Mouse (Mus musculus) liver, postnatal 0 days (tissue): ENCODE measurements at regions not wholly inside any gene's neighbourhood (a gene's known extent, or its start where the extent isn't known, plus 50 kb on each side); places are given as distances from the start of the nearest gene placed in this dataset.
"Not testable (repeated sequence)": the region's sequence is repeated elsewhere in the genome, so short reads cannot be mapped to it uniquely, and the experiment has no call there.

ENCODE experiments used
- ATAC-seq: fragments of 200-750 bp; cut with Nextera tagmentation; 2 replicates; pipeline ENCODE4 v1.8.0; 2017; ENCODE audit warnings: mild to moderate bottlenecking, moderate library complexity
- DNase-seq: peaks from one replicate; pipeline ENCODE4 v3.0.0-alpha.2; 2016
- H3K27ac ChIP-seq: fragments of 300-500 bp; sonication (generic); 2 replicates; pipeline ENCODE4 v1.5.1; 2014; ENCODE audit warnings: antibody characterized with exemption, moderate library complexity, mild to moderate bottlenecking, low read depth
- H3K27me3 ChIP-seq: fragments of 300-500 bp; sonication (generic); 2 replicates; pipeline ENCODE4 v1.6.1; 2014; ENCODE audit warnings: low read length, control low read depth, mixed read lengths; ENCODE audit not compliant: insufficient read depth
- H3K36me3 ChIP-seq: fragments of 300-500 bp; sonication (generic); replicated peaks from 2 replicates; pipeline ENCODE4 v1.6.1; 2014; ENCODE audit warnings: mild to moderate bottlenecking, control low read depth, low read length, moderate library complexity, mixed read lengths; ENCODE audit not compliant: insufficient read depth
- H3K4me1 ChIP-seq: fragments of 300-500 bp; sonication (generic); 2 replicates; pipeline ENCODE4 v1.6.1; 2014; ENCODE audit warnings: antibody characterized with exemption, mild to moderate bottlenecking, control low read depth; ENCODE audit not compliant: insufficient read depth
- H3K4me2 ChIP-seq: fragments of 300-500 bp; sonication (generic); 2 replicates; pipeline ENCODE4 v1.6.1; 2014; ENCODE audit warnings: low read depth, mild to moderate bottlenecking, low read length, moderate library complexity, mixed read lengths
- H3K4me3 ChIP-seq: fragments of 300-500 bp; sonication (generic); 2 replicates; pipeline ENCODE4 v1.5.1; 2014; ENCODE audit warnings: low read depth, low read length
- H3K9ac ChIP-seq: fragments of 300-500 bp; sonication (generic); replicated peaks from 2 replicates; pipeline ENCODE4 v1.6.1; 2014; ENCODE audit warnings: mild to moderate bottlenecking, moderate library complexity
- H3K9me3 ChIP-seq: fragments of 300-500 bp; sonication (generic); 2 replicates; pipeline ENCODE4 v1.6.1; 2016; ENCODE audit warnings: mild to moderate bottlenecking, control low read depth, low read length, mixed read lengths
- CTCF ChIP-seq: sonication (generic); IDR thresholded peaks from 2 replicates; pipeline ENCODE4 v1.5.1; 2016; ENCODE audit warnings: antibody characterized with exemption, low read depth
- EP300 ChIP-seq: IDR thresholded peaks from 2 replicates; pipeline ENCODE4 v1.6.1; 2016; ENCODE audit warnings: antibody characterized with exemption, low read depth, mild to moderate bottlenecking
- WGBS: fragments of 180-500 bp; shearing (Covaris S2); extraction: QIAGEN DNeasy Blood & Tissue Kit; methylation state at CpG from one replicate; pipeline ENCODE4 v1.1.7; 2014; ENCODE audit not compliant: insufficient replicate concordance; 5-methylcytosine and 5-hydroxymethylcytosine counted together

- ATAC-seq (no peak), DNase-seq (no peak)
- no peaks in the 10 kb centered on the region for H3K4me1 ChIP-seq
- WGBS: 43% methylated on average over 4 of the region's 4 CpGs
- H3K27ac ChIP-seq: no peak overlapping the region
- no peaks in the 10 kb centered on the region for H3K9me3 ChIP-seq
- no peaks in the 10 kb centered on the region for H3K27me3 ChIP-seq
- H3K9ac ChIP-seq: no peak overlapping the region
- H3K36me3 ChIP-seq: no peaks in the 10 kb centered on the region
- no peak overlapping the region for H3K4me3 ChIP-seq
- TF ChIP-seq EP300 (no peak), CTCF (no peak)
- H3K4me2 ChIP-seq: no peak overlapping the region
Measured at GRCm38 (mm10) chr6:7374629-7375028, 180.1 kb upstream of the Tac1 start.

GRCm38 (mm10) chr6:7375851-7376250 lies 178.8 kb upstream of the Tac1 start:
- Histone ChIP-seq H3K27me3 (no peaks in the 10 kb centered on the region), H3K36me3 (no peaks in the 10 kb centered on the region), H3K4me3 (no peak overlapping the region), H3K27ac (no peak overlapping the region), H3K9ac (no peak overlapping the region), H3K9me3 (no peaks in the 10 kb centered on the region), H3K4me1 (no peaks in the 10 kb centered on the region), H3K4me2 (no peak overlapping the region)
- DNase-seq (no peak), ATAC-seq (no peak)
- TF ChIP-seq CTCF (no peak), EP300 (no peak)
- 72% methylated on average over 2 of the region's 2 CpGs for WGBS

- WGBS: 60% methylated on average over 5 of the region's 5 CpGs
- no peak for TF ChIP-seq EP300
- TF ChIP-seq CTCF: no peak
- no peak overlapping the region for H3K9ac ChIP-seq
- no peaks in the 10 kb centered on the region for H3K36me3 ChIP-seq
- H3K27me3 ChIP-seq: no peaks in the 10 kb centered on the region
- no peak overlapping the region for H3K4me2 ChIP-seq
- no peaks in the 10 kb centered on the region for H3K4me1 ChIP-seq
- no peak overlapping the region for H3K27ac ChIP-seq
- H3K4me3 ChIP-seq: no peak overlapping the region
- no peak for ATAC-seq
- H3K9me3 ChIP-seq: no peaks in the 10 kb centered on the region
- no peak for DNase-seq
Measured at GRCm38 (mm10) chr6:7378651-7379050, 176.0 kb upstream of the Tac1 start.

- Histone ChIP-seq H3K27ac (no peak overlapping the region), H3K4me2 (no peak overlapping the region), H3K36me3 (no peaks in the 10 kb centered on the region), H3K9ac (no peak overlapping the region), H3K4me3 (no peak overlapping the region), H3K4me1 (no peaks in the 10 kb centered on the region), H3K9me3 (no peaks in the 10 kb centered on the region), H3K27me3 (no peaks in the 10 kb centered on the region)
- TF ChIP-seq CTCF (no peak), EP300 (no peak)
- 28% methylated on average over 2 of the region's 2 CpGs for WGBS
- DNase-seq (no peak), ATAC-seq (no peak)
Measured at GRCm38 (mm10) chr6:7424731-7425130, 129.9 kb upstream of the Tac1 start.

GRCm38 (mm10) chr6:7441725-7442124 lies 113.0 kb upstream of the Tac1 start:
- no peak overlapping the region for H3K4me3 ChIP-seq
- H3K9ac ChIP-seq: no peak overlapping the region
- H3K4me2 ChIP-seq: no peak overlapping the region
- no peaks in the 10 kb centered on the region for H3K4me1 ChIP-seq
- H3K9me3 ChIP-seq: no peaks in the 10 kb centered on the region
- H3K27ac ChIP-seq: no peak overlapping the region
- no peak for DNase-seq
- TF ChIP-seq CTCF: no peak
- no peak for TF ChIP-seq EP300
- H3K27me3 ChIP-seq: no peaks in the 10 kb centered on the region
- no peaks in the 10 kb centered on the region for H3K36me3 ChIP-seq
- ATAC-seq: no peak
- WGBS: 55% methylated on average over 3 of the region's 3 CpGs

- H3K4me1 ChIP-seq, H3K9me3 ChIP-seq, DNase-seq, H3K4me3 ChIP-seq, H3K27ac ChIP-seq, H3K9ac ChIP-seq, H3K27me3 ChIP-seq, H3K4me2 ChIP-seq, H3K36me3 ChIP-seq, ATAC-seq: not testable (repeated sequence)
- 70% methylated on average over 3 of the region's 3 CpGs for WGBS
Measured at GRCm38 (mm10) chr6:7442286-7442685, 112.4 kb upstream of the Tac1 start.

- H3K4me3 ChIP-seq: no peak overlapping the region
- no peak for ATAC-seq
- WGBS: 85% methylated on average over 3 of the region's 3 CpGs
- TF ChIP-seq CTCF (no peak), EP300 (no peak)
- no peak for DNase-seq
- H3K4me1 ChIP-seq: no peaks in the 10 kb centered on the region
- H3K4me2 ChIP-seq: no peak overlapping the region
- no peak overlapping the region for H3K9ac ChIP-seq
- no peaks in the 10 kb centered on the region for H3K27me3 ChIP-seq
- H3K36me3 ChIP-seq: no peaks in the 10 kb centered on the region
- H3K27ac ChIP-seq: no peak overlapping the region
- H3K9me3 ChIP-seq: no peaks in the 10 kb centered on the region
Measured at GRCm38 (mm10) chr6:7455881-7456280, 98.8 kb upstream of the Tac1 start.
